Mouse (Mus musculus) mesoderm, embryonic 11.5 days (tissue): ENCODE results near the gene Prss54.
A peak's percentile ranks its signal among the peaks of the same experiment; 100 is the strongest.
"Not testable (repeated sequence)": the region's sequence is repeated elsewhere in the genome, so short reads cannot be mapped to it uniquely, and the experiment has no call there.

ENCODE experiments used
- DNase-seq: peaks from one replicate; pipeline ENCODE4 v3.0.0-alpha.2; 2012; ENCODE audit warnings: low read depth, low spot score

The Prss54 gene

GRCm38 (mm10) chr8:95576240-95576639 lies at the start of gene Prss54:
Prss54 (minus strand) TSS chr8:95576340.
- no peak for DNase-seq

GRCm38 (mm10) chr8:95624833-95625232 lies 48.7 kb upstream of the Prss54 start:
- DNase-seq = no peak

GRCm38 (mm10) chr8:95620046-95620445 lies 43.9 kb upstream of the Prss54 start:
- DNase-seq = no peak

DNA sequence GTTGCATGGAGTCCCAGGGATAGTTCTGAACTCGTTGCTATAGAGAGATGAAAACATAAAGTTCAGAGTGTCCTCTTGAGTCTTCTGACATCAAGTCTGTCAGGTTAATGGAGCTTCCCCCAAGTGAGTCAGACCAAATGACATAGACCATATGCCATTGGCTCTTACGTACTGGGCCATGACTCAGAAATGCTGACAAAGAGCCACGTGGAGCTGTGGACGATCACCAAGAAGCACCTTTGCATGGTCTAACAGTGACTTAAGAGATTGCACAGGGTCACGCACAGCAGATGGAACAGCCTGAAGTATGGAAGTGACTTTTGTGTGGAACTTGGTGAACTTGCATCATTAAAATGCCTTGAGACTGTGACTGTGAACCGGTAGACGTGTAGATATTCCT lies 40.2 kb upstream of the Prss54 start:
- DNase-seq = no peak

- DNase-seq = no peak
Observed at GRCm38 (mm10) chr8:95611769-95612168, 35.6 kb upstream of the Prss54 start.

- DNase-seq = no peak
Observed at GRCm38 (mm10) chr8:95610749-95611148, 34.6 kb upstream of the Prss54 start.

GRCm38 (mm10) chr8:95609406-95609805 lies 33.3 kb upstream of the Prss54 start:
- no peak for DNase-seq

DNA sequence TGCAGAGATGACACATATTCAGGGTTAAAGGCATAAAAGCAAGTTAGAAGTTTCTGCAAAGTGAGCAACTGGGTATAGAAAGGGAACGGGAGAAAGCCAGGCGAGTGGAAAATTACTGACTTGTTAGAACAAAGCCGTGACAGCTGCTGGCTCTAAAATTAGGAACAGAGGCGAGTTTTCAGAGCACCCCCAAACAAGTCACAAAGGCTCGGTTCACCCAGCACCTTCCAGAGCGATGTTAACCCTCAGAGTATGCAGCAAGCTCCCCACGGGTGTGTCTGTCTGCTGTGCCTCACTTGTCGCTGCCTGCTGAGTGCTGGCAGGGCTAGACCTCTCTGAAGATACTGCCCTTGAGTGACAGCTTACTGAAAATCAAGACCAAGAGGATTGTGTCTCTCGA lies 31.1 kb upstream of the Prss54 start:
- no peak for DNase-seq

DNA sequence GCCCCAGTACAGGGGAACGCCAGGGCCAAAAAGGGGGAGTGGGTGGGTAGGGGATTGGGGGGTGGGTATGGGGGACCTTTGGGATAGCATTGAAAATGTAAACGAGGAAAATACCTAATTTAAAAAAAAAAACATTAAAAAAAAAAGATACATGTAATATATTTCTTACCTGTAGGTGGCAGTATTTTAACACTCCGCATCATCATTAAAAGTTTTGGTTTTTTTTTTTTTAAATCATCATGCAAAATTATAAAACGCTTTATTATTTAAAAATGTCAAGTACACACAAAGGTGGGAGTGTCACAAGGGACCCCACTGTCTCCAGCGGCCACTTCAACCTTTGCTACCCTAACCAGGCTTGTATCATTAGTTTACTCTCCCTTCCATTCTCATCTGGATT lies 30.4 kb upstream of the Prss54 start:
- DNase-seq = not testable (repeated sequence)

- DNase-seq = no peak
Observed at GRCm38 (mm10) chr8:95602168-95602567, 26.0 kb upstream of the Prss54 start.

DNA sequence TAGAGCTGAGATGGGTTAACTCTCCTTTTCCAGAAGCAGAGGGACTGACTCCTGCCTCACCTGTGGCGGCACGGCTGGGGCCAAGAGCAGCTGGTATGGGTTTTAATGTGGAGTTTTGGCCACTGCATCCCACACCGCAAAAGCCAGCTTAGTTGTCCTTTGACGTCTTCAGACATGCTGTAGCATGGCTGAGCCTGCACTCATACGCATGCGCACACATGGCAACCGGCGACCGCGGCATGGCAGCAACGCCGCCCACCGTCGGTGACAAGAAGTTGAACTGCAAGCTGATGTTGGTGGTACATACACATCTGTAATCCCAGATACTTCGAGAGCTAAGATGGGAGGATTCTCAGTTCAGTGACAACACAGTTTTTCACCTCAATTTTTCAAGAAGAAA lies 25.2 kb upstream of the Prss54 start:
- DNase-seq = no peak

DNA sequence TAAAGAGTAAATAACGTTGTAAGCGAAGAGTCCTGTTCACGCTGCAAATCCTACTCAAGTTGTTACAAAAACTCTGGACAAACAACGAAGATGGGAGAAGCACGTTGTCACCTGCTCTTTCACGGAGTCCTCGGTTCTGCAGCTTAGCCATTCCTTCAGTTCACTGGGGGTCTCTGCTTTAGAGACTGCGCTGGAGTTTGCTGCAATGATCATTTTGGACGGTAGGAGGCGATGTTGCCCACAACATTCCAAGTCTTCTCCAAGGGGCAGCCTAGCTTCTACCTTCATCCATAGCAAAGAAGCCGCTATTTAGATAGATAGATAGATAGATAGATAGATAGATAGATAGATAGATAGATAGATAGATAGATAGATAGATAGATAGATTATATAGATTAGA lies 23.7 kb upstream of the Prss54 start:
- peak; percentile 85 for DNase-seq

DNA sequence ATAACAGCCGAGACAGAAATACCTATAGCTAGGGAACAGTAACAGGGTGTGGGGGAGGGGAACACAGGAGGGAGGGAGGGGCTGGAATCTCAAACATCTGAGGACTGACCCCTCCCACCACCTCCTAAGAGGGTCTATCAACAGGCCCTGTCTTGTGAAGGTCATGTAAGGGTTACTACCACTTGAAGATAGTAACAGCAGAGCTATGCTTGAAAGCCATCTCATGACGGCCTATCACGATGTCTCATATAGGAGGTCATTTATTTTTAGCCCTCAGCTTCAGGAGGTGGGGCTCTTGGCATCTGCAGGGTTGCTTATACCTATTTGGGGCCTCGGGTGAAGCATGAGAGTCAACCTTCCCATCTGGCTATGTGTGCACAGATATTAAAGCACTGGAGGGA lies 20.7 kb upstream of the Prss54 start:
- no peak for DNase-seq

- no peak for DNase-seq
Observed at GRCm38 (mm10) chr8:95595131-95595530, 19.0 kb upstream of the Prss54 start.

GRCm38 (mm10) chr8:95593439-95594393 lies 17.6 kb upstream of the Prss54 start:
- DNase-seq = no peak

- DNase-seq = no peak
Observed at GRCm38 (mm10) chr8:95592131-95592780, 16.1 kb upstream of the Prss54 start.

DNA sequence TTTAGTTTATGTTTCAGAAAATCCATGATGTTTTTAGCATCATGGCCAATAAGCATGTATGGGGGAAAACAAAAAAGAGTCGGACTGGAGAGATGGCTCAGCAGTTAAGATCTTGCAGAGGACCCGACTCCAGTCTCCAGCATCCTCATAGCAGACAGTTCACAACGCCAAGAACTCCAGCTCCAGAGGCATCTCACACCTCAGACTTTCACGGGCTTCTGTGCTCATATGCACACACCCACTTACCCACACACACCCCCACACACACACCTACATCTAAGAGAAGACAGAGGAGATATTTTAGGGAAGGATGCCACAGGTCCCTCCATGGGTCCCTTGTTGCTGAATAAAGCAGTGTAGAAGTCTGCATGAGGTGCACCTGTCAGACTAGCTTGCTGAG lies 14.4 kb upstream of the Prss54 start:
- DNase-seq = no peak

- DNase-seq = no peak
Observed at GRCm38 (mm10) chr8:95589282-95589681, 13.1 kb upstream of the Prss54 start.

DNA sequence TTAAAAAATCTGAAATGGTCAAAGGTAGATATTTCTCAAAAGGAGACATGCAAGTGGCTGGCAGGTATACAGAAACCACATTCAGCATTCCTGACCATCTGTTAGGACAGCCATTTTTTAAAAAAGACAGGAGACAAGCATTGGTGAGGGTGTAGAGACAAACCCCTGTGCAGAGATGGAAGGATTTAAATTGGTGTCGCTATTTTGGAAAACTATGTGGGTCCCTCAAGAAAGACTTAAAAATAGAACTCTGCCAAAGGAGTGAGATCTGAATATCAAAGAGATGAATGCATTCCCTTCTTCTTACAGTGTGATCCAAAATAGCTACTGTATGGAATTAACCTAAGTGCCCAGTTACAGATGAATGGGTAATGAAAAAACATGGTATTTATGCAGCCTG lies 11.2 kb upstream of the Prss54 start:
- no peak for DNase-seq

DNA sequence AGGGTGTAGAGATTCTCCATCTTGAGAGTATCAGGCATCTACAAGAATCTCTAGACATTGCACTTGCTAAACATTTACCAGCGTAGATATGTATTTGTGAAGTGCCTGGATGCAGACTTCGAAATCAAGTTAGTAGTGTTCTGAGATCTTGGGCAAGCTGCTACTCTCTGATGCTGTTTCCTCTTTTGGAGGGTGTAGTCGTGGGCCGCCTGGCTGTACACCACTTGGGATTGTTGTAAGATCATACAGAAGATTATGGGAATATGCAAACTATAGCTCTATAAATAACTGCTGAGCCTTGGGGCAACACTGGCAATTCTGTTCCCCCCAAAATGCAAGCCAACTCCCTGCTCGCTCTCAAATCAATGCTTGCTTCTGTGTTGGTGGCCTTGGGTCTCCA lies 3.0 kb downstream of the Prss54 start:
- DNase-seq = no peak

DNA sequence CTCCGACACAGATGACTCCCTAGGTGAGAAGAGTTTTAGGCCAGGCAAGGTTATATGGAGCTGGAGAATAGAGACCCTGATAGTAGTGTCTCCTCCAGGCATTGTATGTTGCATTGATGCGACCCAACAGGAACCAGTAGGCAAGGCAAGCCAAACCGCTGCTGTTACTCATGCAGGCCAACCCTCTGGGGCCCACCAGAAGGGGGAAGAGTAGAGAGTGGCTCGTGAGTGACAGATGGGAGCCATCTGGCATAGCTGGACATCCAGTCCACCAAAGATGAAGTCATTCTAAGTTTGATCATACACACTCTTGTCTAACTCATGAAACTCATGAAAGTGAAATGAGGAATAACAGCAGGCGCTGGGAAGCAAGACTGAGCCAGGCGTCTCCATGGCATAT lies 9.3 kb downstream of the Prss54 start:
- DNase-seq = no peak

DNA sequence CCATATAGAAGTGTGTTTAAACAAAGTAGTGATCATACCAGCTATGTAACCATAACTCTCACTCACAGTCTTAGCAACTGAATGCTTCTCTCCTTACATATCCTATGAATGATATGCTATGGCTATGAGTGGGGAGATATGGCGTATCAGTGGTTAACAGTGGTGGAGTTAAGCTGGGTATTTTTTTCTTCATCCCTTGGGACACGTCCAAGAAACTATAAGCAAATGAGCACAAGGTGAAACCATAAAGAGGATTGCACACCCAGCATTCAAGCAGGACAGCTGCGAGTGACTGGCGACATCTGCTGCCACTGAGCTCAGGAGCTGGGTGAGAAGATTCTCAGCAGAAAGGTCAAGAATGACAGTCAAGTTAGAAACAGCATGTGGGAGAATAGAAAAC lies 9.9 kb downstream of the Prss54 start:
- DNase-seq = no peak

DNA sequence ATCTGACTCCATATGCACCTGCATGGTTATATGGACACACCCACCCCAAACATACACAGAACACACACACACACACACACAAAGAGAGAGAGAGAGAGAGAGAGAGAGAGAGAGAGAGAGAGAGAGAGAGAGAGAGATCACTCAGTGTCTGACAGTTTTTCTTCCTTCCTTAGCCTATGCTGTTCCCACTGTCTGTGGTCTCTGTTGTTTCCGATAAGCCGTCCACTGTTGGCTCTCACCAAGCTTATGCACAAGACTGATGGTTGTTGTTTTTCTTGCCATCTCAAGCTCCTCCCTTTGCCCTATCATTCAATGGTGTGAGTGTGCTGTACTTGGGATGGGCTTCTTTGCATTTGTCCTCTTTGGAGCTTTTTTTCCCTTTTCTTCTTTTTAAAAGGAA lies 20.2 kb downstream of the Prss54 start:
- DNase-seq = no peak
